Mouse (Mus musculus) adrenal gland, postnatal 10 days (tissue): ENCODE data around the gene Gdf11. TPM values are rescaled to one million over a fixed set of nuclear protein-coding genes. Genes with fewer than 3 reads are reported as not detected.

Source experiments
- DNase-seq: peaks from one replicate; pipeline ENCODE4 v3.0.0; 2021; ENCODE audit warnings: mixed read lengths
- total RNA-seq, 2 experiments: library from RNA; stranded (reverse); gene quantifications; 2 replicates each; pipeline ENCODE4 v1.2.3; 2021

The Gdf11 gene
- total RNA-seq, 2 experiments from 2014 or later, result 3.0 to 4.5 TPM

- DNase-seq, result no peak
Observed at GRCm38 (mm10) chr10:128892246-128892645, 728 bp upstream of the Gdf11 start.

GRCm38 (mm10) chr10:128890383-128891295 is 879 bp downstream of the Gdf11 start:
- DNase-seq, result no peak

- no peak for DNase-seq
Observed at GRCm38 (mm10) chr10:128889846-128890245, 1.7 kb downstream of the Gdf11 start.

GRCm38 (mm10) chr10:128888941-128889827 is 2.3 kb downstream of the Gdf11 start:
- no peak for DNase-seq

GRCm38 (mm10) chr10:128882067-128882466 is 9.5 kb downstream of the Gdf11 start:
- no peak for DNase-seq

- DNase-seq, result peak; percentile 48
Observed at GRCm38 (mm10) chr10:128878811-128879210, 12.7 kb downstream of the Gdf11 start.

GRCm38 (mm10) chr10:128878291-128878690 is 13.2 kb downstream of the Gdf11 start:
- DNase-seq, result no peak

- DNase-seq, result no peak
Observed at GRCm38 (mm10) chr10:128870341-128870740, 21.2 kb downstream of the Gdf11 start.

GRCm38 (mm10) chr10:128866518-128866917 is 25.0 kb downstream of the Gdf11 start:
- no peak for DNase-seq

GRCm38 (mm10) chr10:128866042-128866441 is 25.5 kb downstream of the Gdf11 start:
- DNase-seq, result no peak

GRCm38 (mm10) chr10:128861176-128861575 is 30.3 kb downstream of the Gdf11 start:
- no peak for DNase-seq

- no peak for DNase-seq
Observed at GRCm38 (mm10) chr10:128850339-128850738, 41.2 kb downstream of the Gdf11 start.

- DNase-seq, result no peak
Observed at GRCm38 (mm10) chr10:128848426-128848825, 43.1 kb downstream of the Gdf11 start.

- no peak for DNase-seq
Observed at GRCm38 (mm10) chr10:128846664-128847063, 44.9 kb downstream of the Gdf11 start.

GRCm38 (mm10) chr10:128845516-128845915 is 46.0 kb downstream of the Gdf11 start:
- peak; percentile 8 for DNase-seq

GRCm38 (mm10) chr10:128843260-128843659 is 48.3 kb downstream of the Gdf11 start:
- no peak for DNase-seq

- no peak for DNase-seq
Observed at GRCm38 (mm10) chr10:128840612-128841011, 50.9 kb downstream of the Gdf11 start.

- no peak for DNase-seq
Observed at GRCm38 (mm10) chr10:128839434-128839833, 52.1 kb downstream of the Gdf11 start.

GRCm38 (mm10) chr10:128837400-128837799 is 54.1 kb downstream of the Gdf11 start:
- no peak for DNase-seq
